In the genomic region with DNA sequence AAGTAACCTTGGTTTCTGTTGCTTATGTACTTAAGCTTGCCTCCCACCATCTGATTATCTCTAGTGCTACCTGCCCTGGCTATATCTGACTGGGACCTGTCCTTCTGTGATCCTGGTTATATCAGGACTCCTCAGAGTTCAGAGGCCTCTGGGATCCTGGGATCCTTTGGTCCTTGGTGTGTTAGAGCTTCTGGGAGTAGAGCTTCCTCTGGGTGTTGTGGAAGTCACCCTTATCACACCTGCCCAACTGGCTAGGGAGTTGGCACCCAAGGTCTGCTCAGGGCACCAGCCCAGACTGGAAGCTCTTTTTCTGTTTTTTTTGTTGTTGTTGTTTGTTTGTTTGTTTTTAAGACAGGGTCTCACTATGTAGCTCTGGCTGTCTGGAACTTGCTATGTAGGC, we compare ENCODE assay signal across 21 mouse cellular contexts.
"Had no signal": no experiment of that assay in that cellular context is flagged by ENCODE, and none has a peak within 500 bp of the region (broad histone marks: within the 10 kb centered on the region; RNA-seq: fewer than 3 reads in every experiment).

No protein-coding gene starts in this region.

- DNase-seq: lung, adult 18-20 months; lung, embryonic 14.5 days; lung, postnatal 10 days; lung, postnatal 4 days; midbrain, embryonic 14.5 days; retina, postnatal 1 day; right cerebral cortex, adult 18-20 months; right cerebral cortex, postnatal 25 days; right cerebral cortex, postnatal 4 days; thymus, adult 2 months; thymus, postnatal 25 days; thymus, postnatal 4 days had no signal

- H3K27me3 ChIP-seq: megakaryocyte, embryonic 14.5 days; midbrain, embryonic 12.5 days; neural tube, embryonic 13.5 days; neural tube, embryonic 15.5 days; stomach, embryonic 15.5 days had no signal

- H3K4me3 ChIP-seq: megakaryocyte, embryonic 14.5 days; midbrain, embryonic 10.5 days; midbrain, embryonic 12.5 days; myocyte; neural tube, embryonic 13.5 days; neural tube, embryonic 15.5 days; stomach, embryonic 15.5 days had no signal

- ATAC-seq: midbrain, embryonic 16.5 days had no signal

- H3K36me3 ChIP-seq: midbrain, embryonic 12.5 days; neural tube, embryonic 13.5 days; stomach, embryonic 15.5 days had no signal

- H3K27ac ChIP-seq: midbrain, embryonic 10.5 days; midbrain, embryonic 12.5 days; neural tube, embryonic 13.5 days; neural tube, embryonic 15.5 days; stomach, embryonic 15.5 days; stomach, postnatal 0 days had no signal

- H3K4me1 ChIP-seq: midbrain, embryonic 12.5 days; neural tube, embryonic 13.5 days; neural tube, embryonic 15.5 days; stomach, embryonic 15.5 days had no signal

- H3K9me3 ChIP-seq: midbrain, embryonic 10.5 days; midbrain, embryonic 12.5 days; neural tube, embryonic 13.5 days; neural tube, embryonic 15.5 days; stomach, embryonic 15.5 days had no signal

- H3K4me2 ChIP-seq: lung, embryonic 14.5 days; midbrain, embryonic 12.5 days; neural tube, embryonic 13.5 days; neural tube, embryonic 15.5 days; stomach, embryonic 15.5 days had no signal

- H3K9ac ChIP-seq: lung, embryonic 14.5 days; midbrain, embryonic 12.5 days; neural tube, embryonic 13.5 days; neural tube, embryonic 15.5 days; stomach, embryonic 15.5 days had no signal
